Mouse (Mus musculus) forebrain, embryonic 14.5 days (tissue): Measurements from ENCODE around the gene Tnfsf9. TPM values are rescaled to one million over a fixed set of nuclear protein-coding genes. Genes with fewer than 3 reads are reported as not detected.

Source experiments
- polyA plus RNA-seq: library from polyadenylated mRNA; unstranded; fragments of >200 nt; fragmentation: Nextera tagmentation; extraction: Ambion mirVana; gene quantifications from 2 replicates; pipeline ENCODE4 v1.2.1, GENCODE M21; 2014

Gene Tnfsf9
- polyA plus RNA-seq, 1 experiment from 2014 or later = 6.7 TPM

Other genes with a start within 250 kb of the Tnfsf9 start
- not detected in 2 replicates for gene Acsbg2, start 230.9 kb upstream of the Tnfsf9 start, polyA plus RNA-seq
- gene 1700061G19Rik, start 229.8 kb upstream of the Tnfsf9 start, polyA plus RNA-seq = 0.08 and 0.19 TPM in 2 replicates
- gene Mllt1, start 169.9 kb upstream of the Tnfsf9 start, polyA plus RNA-seq = 45.6 and 52.3 TPM in 2 replicates
- not detected in 2 replicates for gene Acer1, start 123.2 kb upstream of the Tnfsf9 start, polyA plus RNA-seq
- 173 and 209 TPM in 2 replicates for gene Clpp, start 115.0 kb upstream of the Tnfsf9 start, polyA plus RNA-seq
- 41.9 and 44.8 TPM in 2 replicates for gene Alkbh7, start 108.0 kb upstream of the Tnfsf9 start, polyA plus RNA-seq
- gene Pspn, start 105.3 kb upstream of the Tnfsf9 start, polyA plus RNA-seq = 0.70 TPM in 2 replicates
- gene Gtf2f1, start 94.0 kb upstream of the Tnfsf9 start, polyA plus RNA-seq = 70.7 and 78.9 TPM in 2 replicates
- gene Gm17949, start 93.9 kb upstream of the Tnfsf9 start, polyA plus RNA-seq = 0.14 and 0.37 TPM in 2 replicates
- gene Khsrp, start 73.8 kb upstream of the Tnfsf9 start, polyA plus RNA-seq = 24.6 and 26.0 TPM in 2 replicates
- not detected in 2 replicates for gene Slc25a41, start 63.7 kb upstream of the Tnfsf9 start, polyA plus RNA-seq
- gene Crb3, start 46.2 kb upstream of the Tnfsf9 start, polyA plus RNA-seq = 1.9 and 2.0 TPM in 2 replicates
- gene Slc25a23, start 45.5 kb upstream of the Tnfsf9 start, polyA plus RNA-seq = 25.7 and 27.2 TPM in 2 replicates
- gene Dennd1c, start 26.8 kb upstream of the Tnfsf9 start, polyA plus RNA-seq = 3.6 and 4.1 TPM in 2 replicates
- gene Tubb4a, start 17.5 kb upstream of the Tnfsf9 start, polyA plus RNA-seq = 229 and 249 TPM in 2 replicates
- 0.27 and 0.50 TPM in 2 replicates for gene Cd70, start 44.5 kb downstream of the Tnfsf9 start, polyA plus RNA-seq
- gene Tnfsf14, start 88.9 kb downstream of the Tnfsf9 start, polyA plus RNA-seq = not detected in 2 replicates
- gene C3, start 122.8 kb downstream of the Tnfsf9 start, polyA plus RNA-seq = 0.71 and 0.90 TPM in 2 replicates
- 19.3 and 19.6 TPM in 2 replicates for gene Gpr108, start 143.1 kb downstream of the Tnfsf9 start, polyA plus RNA-seq
- gene Trip10, start 144.1 kb downstream of the Tnfsf9 start, polyA plus RNA-seq = 10.4 and 11.8 TPM in 2 replicates
- 0.95 and 1.2 TPM in 2 replicates for gene Vav1, start 173.8 kb downstream of the Tnfsf9 start, polyA plus RNA-seq